Mouse (Mus musculus): Measurements from ENCODE around the gene Cpvl.

- TF ChIP-seq CTCF (IDR thresholded peaks at IDR 0.05; ENCODE audit: low read depth) (no peak), EP300 (IDR thresholded peaks at IDR 0.05; ENCODE audit: low read depth) (no peak)
Measured at GRCm38 (mm10) chr6:54010362-54010761, 31.9 kb upstream of the Cpvl start.
